Mouse (Mus musculus) kidney, postnatal 14 days (tissue): ENCODE results near the gene Nkrf.
"Not testable (repeated sequence)": the region's sequence is repeated elsewhere in the genome, so short reads cannot be mapped to it uniquely, and the experiment has no call there.

Experiments
- DNase-seq: peaks from one replicate; pipeline ENCODE4 v3.0.0; 2022; ENCODE audit warnings: mixed read lengths

The Nkrf gene

DNA sequence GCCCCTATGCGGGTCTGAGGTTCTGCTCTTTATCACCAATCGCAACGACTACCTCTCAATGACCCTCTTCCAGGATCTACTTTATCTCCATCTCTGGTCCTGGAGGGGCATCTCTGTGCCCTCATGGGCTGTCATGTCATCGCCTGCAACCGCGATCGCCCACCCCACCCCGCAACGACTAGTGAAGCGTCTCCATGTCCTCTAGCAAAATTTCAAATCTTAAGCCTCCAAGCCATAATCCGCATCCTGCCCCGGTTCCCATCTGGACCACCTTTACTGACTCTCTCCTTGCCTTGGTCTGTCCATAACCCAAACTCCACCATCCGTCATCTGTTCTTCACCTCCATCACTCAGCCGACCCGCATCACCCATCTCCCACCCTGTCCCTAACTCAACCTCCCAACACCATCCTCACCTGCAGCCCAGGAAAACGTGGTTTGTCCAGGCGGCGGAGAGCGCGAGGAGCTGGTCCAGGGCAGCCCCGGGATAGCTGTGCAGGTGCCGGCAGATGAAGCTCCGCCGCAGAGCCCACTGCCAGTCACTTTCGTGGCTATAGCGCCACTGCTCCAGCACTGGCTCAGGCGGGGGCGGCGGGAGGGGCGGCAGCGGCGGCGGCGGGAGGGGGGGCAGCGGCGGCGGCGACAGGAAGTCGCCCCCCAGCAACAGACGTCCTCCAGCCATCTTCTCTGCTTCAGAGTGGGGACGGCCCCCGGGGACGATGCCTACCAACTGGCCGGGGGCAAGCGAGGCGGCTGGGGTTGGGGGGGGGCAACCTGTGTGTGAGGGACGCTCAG lies at the start of gene Nkrf:
Gene Nkrf (minus strand): TSS at position 579 of the 794 bp plus-strand sequence.
- DNase-seq: peak; percentile 22

DNA sequence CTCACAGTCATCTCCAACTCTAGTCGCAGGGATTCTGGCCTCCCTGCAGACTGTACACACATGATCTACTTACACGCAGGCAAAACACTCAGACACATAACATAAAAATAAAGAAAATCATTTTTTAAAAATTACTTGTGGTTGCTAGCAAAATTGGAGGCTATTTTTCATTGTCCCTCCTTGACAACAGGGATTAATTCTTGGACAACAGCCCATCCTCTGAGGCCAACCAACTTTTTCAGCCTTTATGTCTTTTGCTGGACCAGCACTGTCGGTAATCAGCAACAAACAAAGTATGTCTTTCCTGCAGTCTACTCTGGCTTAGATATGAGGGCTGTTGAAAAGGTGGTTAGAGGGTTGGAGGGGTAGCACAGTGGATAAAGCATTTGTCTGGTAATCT lies 38.4 kb upstream of the Nkrf start:
- DNase-seq: no peak

DNA sequence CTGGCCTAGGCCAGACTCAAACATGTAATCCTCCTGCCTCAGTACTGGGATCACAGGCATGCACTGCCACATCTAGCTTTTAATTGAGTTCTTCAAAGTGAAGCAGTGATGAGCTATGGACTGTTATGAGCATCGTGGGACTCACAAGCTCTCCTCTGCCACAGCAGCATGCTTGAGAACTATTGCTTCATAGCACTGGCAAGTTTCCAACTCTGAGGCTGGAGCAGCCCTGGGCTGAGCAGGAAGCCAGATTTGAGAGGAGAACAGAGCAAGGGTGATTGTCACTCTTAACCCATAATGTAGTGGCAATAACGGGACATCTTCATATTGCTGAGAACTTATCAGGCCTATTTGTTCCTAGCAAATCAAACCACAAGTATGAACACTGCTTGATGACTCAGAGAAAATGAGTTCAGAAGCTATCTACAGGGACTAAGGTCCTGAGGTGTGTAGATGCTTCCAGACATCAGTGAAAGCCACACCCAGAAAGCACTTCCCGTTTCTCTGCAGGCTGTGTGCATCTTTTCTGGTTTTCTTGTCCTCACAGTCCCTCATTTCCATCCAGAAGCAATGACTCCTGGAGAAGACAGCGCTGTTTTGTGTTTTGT lies 37.2 kb upstream of the Nkrf start:
- DNase-seq: peak; percentile 64

DNA sequence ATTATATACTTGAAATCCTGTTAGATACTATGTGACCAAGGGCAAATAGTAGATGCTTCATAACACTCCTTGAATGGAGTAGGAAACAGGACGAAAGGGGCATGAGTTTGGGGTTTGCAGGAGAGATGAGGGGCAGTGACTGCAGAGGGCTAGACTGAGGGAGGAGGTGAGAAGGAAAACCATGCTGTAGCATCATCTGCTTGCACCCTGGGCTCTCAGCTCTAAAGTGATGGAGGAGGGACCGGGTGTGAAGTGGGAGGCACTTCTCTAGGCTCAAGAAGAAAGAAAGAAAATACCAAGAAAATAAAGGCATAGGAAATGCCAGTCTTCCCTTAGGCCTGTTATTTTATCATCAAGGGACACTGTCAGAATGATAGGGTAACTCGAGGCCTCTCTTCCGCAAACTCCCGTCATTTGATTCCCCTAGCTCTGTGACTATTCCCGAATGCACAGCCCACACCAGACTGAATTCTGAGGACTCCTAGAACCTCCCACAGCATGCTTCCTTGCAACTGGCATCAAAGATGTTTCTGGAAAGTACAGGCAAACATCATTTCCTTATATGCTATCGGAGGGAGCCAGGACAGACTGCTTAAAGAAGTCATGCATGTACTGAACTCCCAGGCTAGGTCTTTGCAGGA lies 32.7 kb upstream of the Nkrf start:
- no peak for DNase-seq

GRCm38 (mm10) chrX:36930574-36930973 lies 27.9 kb upstream of the Nkrf start:
- DNase-seq: peak; percentile 4

- DNase-seq: no peak
These were observed 27.0 kb upstream of the Nkrf start for GRCm38 (mm10) chrX:36929694-36930093.

GRCm38 (mm10) chrX:36928791-36929190 lies 26.1 kb upstream of the Nkrf start:
- DNase-seq: peak; percentile 2

GRCm38 (mm10) chrX:36921346-36921745 lies 18.6 kb upstream of the Nkrf start:
- no peak for DNase-seq

DNA sequence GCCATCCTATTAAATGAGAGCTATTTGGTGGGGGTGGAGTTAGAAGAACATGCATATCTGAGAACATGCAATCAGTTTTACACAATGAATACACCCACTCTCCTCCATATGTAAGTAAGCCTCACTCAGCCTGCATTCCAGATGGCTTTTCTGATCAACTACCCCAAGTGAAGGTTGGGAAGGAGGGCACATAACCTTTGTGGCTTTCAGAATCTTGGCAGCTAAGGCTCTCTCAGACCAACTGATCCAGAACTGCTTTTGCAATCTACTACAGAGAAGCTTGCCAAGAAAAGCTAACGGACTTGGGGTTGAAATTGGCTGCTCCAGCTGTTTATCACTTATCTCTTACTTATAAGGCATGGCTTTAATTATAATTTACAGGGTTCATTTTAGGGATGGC lies 15.1 kb upstream of the Nkrf start:
- DNase-seq: peak; percentile 5

DNA sequence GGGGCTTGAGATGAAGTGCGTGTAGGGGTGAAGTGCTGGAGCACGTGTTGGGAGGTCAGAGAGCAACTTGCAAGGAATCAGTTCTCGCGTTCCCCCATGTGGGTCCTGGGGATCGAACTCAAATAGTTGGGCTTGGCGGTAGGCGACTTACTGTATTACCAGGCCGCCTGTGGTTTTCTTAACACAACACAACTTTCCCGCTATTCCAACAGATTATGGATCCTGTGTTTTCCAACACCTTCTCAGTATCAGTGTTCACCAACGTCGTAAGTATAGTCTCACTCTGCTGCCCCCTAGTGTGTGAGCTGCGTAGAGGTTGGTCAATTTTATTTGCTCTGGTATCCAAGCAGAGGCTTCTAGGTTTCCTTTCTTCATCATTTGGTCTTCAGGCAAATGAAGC lies 8.6 kb upstream of the Nkrf start:
- DNase-seq: peak; percentile 31

DNA sequence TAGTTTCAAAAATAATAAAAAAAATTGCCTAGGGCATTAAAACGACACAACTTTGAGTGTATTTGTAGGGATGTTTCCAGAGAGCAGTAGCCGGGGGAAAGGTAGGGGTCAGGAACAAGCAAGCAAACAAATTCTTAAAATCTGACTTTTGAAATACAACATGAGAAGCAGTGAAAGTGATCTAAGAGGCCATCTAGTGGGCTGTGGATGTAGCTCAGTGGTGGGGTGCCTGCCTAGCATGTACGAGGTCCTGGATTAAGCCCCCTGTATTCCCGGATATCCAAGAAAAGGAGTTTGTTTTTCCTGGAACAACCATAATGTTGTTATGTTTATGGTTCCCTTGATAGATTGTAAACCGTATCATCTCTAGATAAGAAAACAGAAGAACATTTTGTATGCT lies 3.8 kb upstream of the Nkrf start:
- no peak for DNase-seq

- DNase-seq: peak; percentile 94
These were observed 543 bp upstream of the Nkrf start for GRCm38 (mm10) chrX:36903115-36903768.

GRCm38 (mm10) chrX:36901655-36902054 lies 1.0 kb downstream of the Nkrf start:
- DNase-seq: no peak

DNA sequence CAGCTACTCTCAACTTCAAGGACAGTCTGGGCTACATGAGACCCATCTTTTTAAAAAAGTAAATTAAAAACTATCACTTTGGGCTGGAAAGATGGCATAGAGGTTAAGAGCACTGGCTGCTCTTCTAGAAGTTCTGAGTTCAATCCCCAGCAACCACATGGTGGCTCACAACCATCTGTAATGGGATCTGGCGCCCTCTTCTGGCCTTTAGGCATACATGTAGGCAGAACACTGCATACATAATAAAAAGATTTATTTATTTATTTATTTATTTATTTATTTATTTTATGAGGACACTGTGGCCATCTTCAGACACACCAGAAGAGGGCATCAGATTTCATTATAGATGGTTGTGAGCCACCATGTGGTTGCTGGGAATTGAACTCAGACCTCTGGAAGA lies 3.8 kb downstream of the Nkrf start:
- DNase-seq: not testable (repeated sequence)

DNA sequence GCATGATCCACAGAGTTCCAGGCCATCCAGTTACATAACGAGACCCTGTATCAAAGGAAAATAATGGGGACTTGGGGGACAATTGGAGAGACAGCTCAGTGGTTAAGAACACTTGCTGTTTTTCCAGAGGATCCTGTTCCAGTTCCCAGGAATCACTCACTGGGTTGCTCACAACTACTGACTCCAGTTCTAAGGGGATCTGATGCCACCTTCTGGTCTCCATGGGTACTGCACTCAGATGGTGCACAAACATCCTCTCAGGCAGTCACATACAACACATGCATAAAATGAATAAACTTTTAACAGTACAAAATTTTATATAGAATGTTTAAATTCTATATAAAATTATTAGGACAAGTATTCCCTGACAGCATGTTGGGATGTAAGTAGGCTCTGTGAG lies 18.0 kb downstream of the Nkrf start:
- no peak for DNase-seq

DNA sequence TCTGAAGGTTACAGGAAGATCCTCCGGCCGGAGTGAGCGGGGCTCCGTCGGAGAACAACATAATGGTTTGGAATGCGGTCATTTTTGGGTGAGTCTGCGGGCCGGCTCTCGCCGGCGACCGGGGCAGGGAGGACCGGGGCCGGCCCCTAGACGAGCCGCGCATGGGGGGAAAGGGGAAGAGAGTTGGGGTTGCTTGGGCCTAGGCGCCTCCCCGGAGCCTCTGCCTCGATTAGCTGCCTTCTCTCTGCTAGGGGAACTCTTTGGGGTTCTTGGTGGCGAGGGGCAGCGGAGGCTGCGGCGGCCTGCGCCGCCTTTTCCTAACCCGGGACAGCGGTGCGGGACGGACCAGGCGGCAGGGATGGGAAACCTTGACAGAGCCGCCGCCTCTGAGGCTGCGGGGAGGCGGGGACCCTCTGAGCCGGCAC lies 28.0 kb downstream of the Nkrf start:
- DNase-seq: no peak

- peak; percentile 93 for DNase-seq
These were observed 28.5 kb downstream of the Nkrf start for GRCm38 (mm10) chrX:36874178-36874696.

DNA sequence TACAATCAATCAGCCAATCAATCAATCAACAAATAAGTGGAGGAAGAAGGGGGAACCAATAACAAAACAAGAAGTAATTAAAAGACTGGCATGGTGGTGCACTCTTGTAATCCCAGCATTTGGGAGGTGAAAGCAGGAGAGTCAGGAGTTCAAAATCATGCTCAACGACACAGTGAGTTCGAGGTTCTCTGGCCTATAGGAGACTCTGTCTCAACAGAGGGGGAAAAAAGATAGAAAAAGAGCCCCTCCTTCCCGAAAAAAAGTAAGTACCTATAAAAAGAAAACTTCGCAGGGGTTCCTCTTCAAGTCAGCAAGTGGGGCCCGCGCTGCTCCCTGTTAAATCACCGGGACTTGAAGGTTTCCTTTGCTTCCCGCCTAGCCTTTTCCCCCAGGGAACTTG lies 28.9 kb downstream of the Nkrf start, which contains the start of the genes Ube2a and C330007P06Rik:
Gene Ube2a (plus strand): TSS at position 136 of the 400 bp plus-strand sequence.
Gene C330007P06Rik (minus strand): TSS at position 347 of the 400 bp plus-strand sequence.
- no peak for DNase-seq

GRCm38 (mm10) chrX:36870372-36870771 lies 32.3 kb downstream of the Nkrf start:
- no peak for DNase-seq

- no peak for DNase-seq
These were observed 37.9 kb downstream of the Nkrf start for GRCm38 (mm10) chrX:36864609-36865328.

DNA sequence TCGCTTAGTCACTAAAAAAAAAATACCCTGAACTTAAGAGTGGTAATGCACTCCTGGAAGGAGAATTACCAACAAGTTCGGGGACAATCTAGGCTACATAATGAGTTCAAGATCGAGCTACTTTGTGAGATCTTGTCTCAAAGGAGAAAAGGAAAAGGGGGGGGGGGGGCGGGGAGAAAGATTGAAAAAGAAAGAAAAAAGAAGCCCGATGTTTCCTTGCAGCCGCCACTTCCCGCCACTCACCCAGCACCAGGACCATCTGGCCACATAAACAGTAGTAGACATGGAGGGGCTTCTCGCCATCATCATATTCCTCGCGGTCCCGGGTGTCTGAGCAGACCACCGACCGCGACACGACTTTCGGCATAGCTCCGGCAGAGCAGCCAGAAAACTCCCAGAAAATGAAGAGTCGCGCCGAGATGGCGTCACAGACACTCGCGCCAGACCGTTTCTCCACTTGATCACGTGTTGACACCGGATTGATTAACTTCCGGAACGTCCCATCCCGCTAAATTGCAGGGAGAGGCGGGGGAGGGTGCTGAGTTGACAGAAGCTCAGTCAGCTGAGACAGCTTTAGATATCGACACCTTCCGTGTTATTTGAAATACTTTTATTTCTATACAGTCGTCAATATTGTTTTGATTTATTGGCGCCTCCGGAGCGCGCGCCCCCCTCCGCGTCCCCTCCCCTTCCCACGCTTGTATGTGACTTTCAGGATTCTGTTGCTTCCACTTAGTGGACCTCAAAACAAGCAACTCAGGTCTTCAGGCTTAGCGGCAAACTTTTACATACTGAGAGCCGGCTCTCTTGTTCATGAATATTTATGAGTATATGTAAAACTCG lies 38.7 kb downstream of the Nkrf start:
- DNase-seq: peak; percentile 89
